Mouse (Mus musculus): Measurements from ENCODE around the gene Pbx1. TPM values are rescaled to one million over a fixed set of nuclear protein-coding genes. Genes with fewer than 3 reads are reported as not detected.

The Pbx1 gene
- polyA plus RNA-seq, 1 experiment from 2014 or later, result 49.9 TPM

GRCm38 (mm10) chr1:168312710-168313447, 119.2 kb downstream of the Pbx1 start:
- POLR2A ChIA-PET, result no interaction called here
- in situ Hi-C loops (cut with MboI; ENCODE audit: low pct_unique_long_range_greater_than_20kb), result no loop called here
- no peak for DNase-seq (ENCODE audit: low read depth, low spot score)

GRCm38 (mm10) chr1:168309101-168309521, 123.0 kb downstream of the Pbx1 start:
- H3K27me3 ChIP-seq, result no peaks in the 10 kb centered on the region
- in situ Hi-C loops (cut with MboI; ENCODE audit: low pct_unique_long_range_greater_than_20kb), result no loop called here
- no peak for TF ChIP-seq CTCF (IDR thresholded peaks at IDR 0.05)
- POLR2A ChIA-PET, result interaction anchor here (1.6 kb wide), 1 partner anchor 8 kb away, joined by 3 read pairs; no protein-coding TSS in a partner anchor
- DNase-seq (ENCODE audit: low read depth, low spot score) (no peak), ATAC-seq (no peak)
- CTCF ChIA-PET, result no interaction called here

More at GRCm38 (mm10) chr1:168312710-168313447, 119.2 kb downstream of the Pbx1 start:
- no peaks in the 10 kb centered on the region for H3K27me3 ChIP-seq
- no peak for TF ChIP-seq CTCF (IDR thresholded peaks at IDR 0.05)
- CTCF ChIA-PET, result no interaction called here
- ATAC-seq, result no peak

GRCm38 (mm10) chr1:168307275-168308182, 124.5 kb downstream of the Pbx1 start:
- CTCF ChIA-PET, result no interaction called here
- no peak for TF ChIP-seq CTCF (IDR thresholded peaks at IDR 0.05)
- no peak for ATAC-seq

GRCm38 (mm10) chr1:168300505-168300904, 131.6 kb downstream of the Pbx1 start:
- TF ChIP-seq CTCF (IDR thresholded peaks at IDR 0.05), result no peak
- in situ Hi-C loops (cut with MboI; ENCODE audit: low pct_unique_long_range_greater_than_20kb), result no loop called here
- ATAC-seq, result no peak

More at GRCm38 (mm10) chr1:168307275-168308182, 124.5 kb downstream of the Pbx1 start:
- no peaks in the 10 kb centered on the region for H3K27me3 ChIP-seq
- no peak for DNase-seq (ENCODE audit: low read depth, low spot score)
- POLR2A ChIA-PET, result no interaction called here
- in situ Hi-C loops (cut with MboI; ENCODE audit: low pct_unique_long_range_greater_than_20kb), result no loop called here

DNA sequence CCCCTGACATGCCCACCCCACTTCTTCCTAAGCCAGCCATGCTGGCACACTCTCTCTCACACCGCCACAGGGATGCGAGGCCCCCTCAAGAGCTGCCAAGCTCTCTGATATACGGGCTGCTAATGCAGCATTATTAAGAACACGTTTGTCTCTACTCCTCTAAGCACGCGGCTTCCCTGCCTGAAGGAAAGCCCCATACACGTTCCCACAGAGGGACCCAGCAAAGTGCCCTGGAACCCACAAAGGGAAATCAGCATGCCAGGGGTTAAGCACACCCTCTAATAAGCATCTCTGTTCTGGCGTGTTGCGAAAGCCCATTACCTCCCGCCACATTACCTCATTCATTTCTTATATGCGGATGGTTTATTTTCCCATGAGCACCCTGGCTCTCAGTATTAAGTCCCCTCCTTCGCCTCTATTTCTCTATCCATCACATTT, 132.1 kb downstream of the Pbx1 start:
- ChIA-PET POLR2A (no interaction called here), CTCF (no interaction called here)
- TF ChIP-seq CTCF (IDR thresholded peaks at IDR 0.05), result no peak
- ATAC-seq (no peak), DNase-seq (ENCODE audit: low read depth, low spot score) (no peak)
- in situ Hi-C loops (cut with MboI; ENCODE audit: low pct_unique_long_range_greater_than_20kb), result no loop called here
- H3K27me3 ChIP-seq, result no peaks in the 10 kb centered on the region

More at GRCm38 (mm10) chr1:168300505-168300904, 131.6 kb downstream of the Pbx1 start:
- ChIA-PET CTCF (no interaction called here), POLR2A (interaction anchor here (1.1 kb wide), 1 partner anchor 9 kb away, joined by 3 read pairs; no protein-coding TSS in a partner anchor)
- DNase-seq (ENCODE audit: low read depth, low spot score), result no peak
- no peaks in the 10 kb centered on the region for H3K27me3 ChIP-seq

GRCm38 (mm10) chr1:168299181-168299580, 132.9 kb downstream of the Pbx1 start:
- no peak for TF ChIP-seq CTCF (IDR thresholded peaks at IDR 0.05)
- ATAC-seq (no peak), DNase-seq (ENCODE audit: low read depth, low spot score) (no peak)
- H3K27me3 ChIP-seq, result no peaks in the 10 kb centered on the region
- ChIA-PET POLR2A (no interaction called here), CTCF (no interaction called here)
- in situ Hi-C loops (cut with MboI; ENCODE audit: low pct_unique_long_range_greater_than_20kb), result no loop called here

GRCm38 (mm10) chr1:168296290-168296689, 135.8 kb downstream of the Pbx1 start:
- no peak for DNase-seq (ENCODE audit: low read depth, low spot score)
- no peak for TF ChIP-seq CTCF (IDR thresholded peaks at IDR 0.05)
- ChIA-PET CTCF (interaction anchor here (1.6 kb wide), 1 partner anchor 32 kb away, joined by 3 read pairs; no protein-coding TSS in a partner anchor), POLR2A (interaction anchor here (0.9 kb wide), 1 partner anchor 10 kb away, joined by 3 read pairs; no protein-coding TSS in a partner anchor)
- ATAC-seq, result no peak
- in situ Hi-C loops (cut with MboI; ENCODE audit: low pct_unique_long_range_greater_than_20kb), result no loop called here
- H3K27me3 ChIP-seq, result no peaks in the 10 kb centered on the region

DNA sequence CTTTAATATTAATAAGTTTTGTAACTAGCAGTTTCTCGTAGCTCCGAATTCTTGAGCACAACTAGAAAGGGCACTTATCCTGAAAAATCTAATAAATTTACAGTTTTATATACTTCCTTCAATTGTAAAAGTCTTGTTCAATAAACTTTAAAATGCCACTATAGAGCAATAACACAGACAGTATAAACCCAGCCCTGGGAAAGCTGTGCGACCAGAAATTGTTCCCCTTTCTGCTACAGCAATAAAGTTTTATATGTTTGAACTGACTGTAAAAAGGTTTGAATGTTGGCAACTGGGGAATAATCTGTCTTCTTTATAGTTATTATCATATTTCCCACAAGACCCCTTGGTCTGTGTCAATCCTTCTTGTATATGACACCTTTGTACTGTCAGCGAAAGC, 136.3 kb downstream of the Pbx1 start:
- H3K27me3 ChIP-seq, result no peaks in the 10 kb centered on the region
- ChIA-PET CTCF (interaction anchor here (1.6 kb wide), 1 partner anchor 31 kb away, joined by 3 read pairs; no protein-coding TSS in a partner anchor), POLR2A (no interaction called here)
- in situ Hi-C loops (cut with MboI; ENCODE audit: low pct_unique_long_range_greater_than_20kb), result no loop called here
- ATAC-seq (no peak), DNase-seq (ENCODE audit: low read depth, low spot score) (no peak)
- TF ChIP-seq CTCF (IDR thresholded peaks at IDR 0.05), result no peak

- ChIA-PET POLR2A (no interaction called here), CTCF (no interaction called here)
- in situ Hi-C loops (cut with MboI; ENCODE audit: low pct_unique_long_range_greater_than_20kb), result no loop called here
- ATAC-seq (no peak), DNase-seq (ENCODE audit: low read depth, low spot score) (no peak)
- H3K27me3 ChIP-seq, result no peaks in the 10 kb centered on the region
- no peak for TF ChIP-seq CTCF (IDR thresholded peaks at IDR 0.05)
Measured at GRCm38 (mm10) chr1:168293673-168294072, 138.4 kb downstream of the Pbx1 start.

- in situ Hi-C loops (cut with MboI; ENCODE audit: low pct_unique_long_range_greater_than_20kb), result no loop called here
- POLR2A ChIA-PET, result interaction anchor here (0.6 to 1.1 kb wide), 3 partner anchors 13 to 30 kb away, joined by 3 to 6 read pairs (median 3); no protein-coding TSS in a partner anchor
- DNase-seq (ENCODE audit: low read depth, low spot score) (no peak), ATAC-seq (no peak)
- no peaks in the 10 kb centered on the region for H3K27me3 ChIP-seq
- no peak for TF ChIP-seq CTCF (IDR thresholded peaks at IDR 0.05)
- CTCF ChIA-PET, result interaction anchor here (1.0 kb wide), 1 partner anchor 9 kb away, joined by 3 read pairs; no protein-coding TSS in a partner anchor
Measured at GRCm38 (mm10) chr1:168292106-168292505, 140.0 kb downstream of the Pbx1 start.
